Mouse (Mus musculus): ENCODE results near the gene 4930430F08Rik. TPM values are rescaled to one million over a fixed set of nuclear protein-coding genes. Genes with fewer than 3 reads are reported as not detected.

The 4930430F08Rik gene
- 10.4 and 11.8 TPM in 2 replicates for polyA plus RNA-seq (2016; fragmentation: Nextera tagmentation; extraction: Ambion mirVana)

GRCm38 (mm10) chr10:100590323-100590722 is at the start of gene 4930430F08Rik, which contains the start of gene 1700017N19Rik:
Gene 4930430F08Rik (minus strand): TSS chr10:100590423.
Gene 1700017N19Rik (plus strand): TSS chr10:100590484.
- 91% methylated on average over 1 of the region's 1 CpGs for WGBS
- H3K4me1 ChIP-seq, result peaks cover 13% of the 10 kb centered on the region
- DNase-seq (ENCODE audit: extremely low spot score, low spot score), result no peak
- no peaks in the 10 kb centered on the region for H3K9me3 ChIP-seq
- no peaks in the 10 kb centered on the region for H3K27me3 ChIP-seq (ENCODE audit: poor library complexity, severe bottlenecking)
- H3K4me3 ChIP-seq, result peak within 1 kb of the TSS; percentile 78
- peak within 1 kb of the TSS; percentile 87 for H3K27ac ChIP-seq
- H3K36me3 ChIP-seq (replicated peaks), result peaks cover under 1% of the 10 kb centered on the region; the same call in 1 of the 2 replicates

GRCm38 (mm10) chr10:100629762-100630438 is 39.7 kb upstream of the 4930430F08Rik start:
- no peaks in the 10 kb centered on the region for H3K9me3 ChIP-seq
- H3K4me1 ChIP-seq, result 0 out of 2 replicates have a peak, but pooled peaks cover 3% of the 10 kb centered on the region
- no peak overlapping the region for H3K4me3 ChIP-seq
- 28% methylated on average over 20 of the region's 20 CpGs for WGBS
- no peaks in the 10 kb centered on the region for H3K27me3 ChIP-seq (ENCODE audit: poor library complexity, severe bottlenecking)
- H3K36me3 ChIP-seq (replicated peaks), result no peaks in the 10 kb centered on the region
- peak; percentile 40 for DNase-seq (ENCODE audit: extremely low spot score, low spot score)
- no peak overlapping the region for H3K27ac ChIP-seq

GRCm38 (mm10) chr10:100622494-100622893 is 32.3 kb upstream of the 4930430F08Rik start:
- Histone ChIP-seq H3K9me3 (no peaks in the 10 kb centered on the region), H3K27ac (no peak overlapping the region)
- 85% methylated on average over 3 of the region's 3 CpGs for WGBS

GRCm38 (mm10) chr10:100620040-100620439 is 29.8 kb upstream of the 4930430F08Rik start:
- no peaks in the 10 kb centered on the region for H3K36me3 ChIP-seq (replicated peaks)
- H3K27ac ChIP-seq, result no peak overlapping the region
- WGBS, result 94% methylated on average over 12 of the region's 12 CpGs
- DNase-seq (ENCODE audit: extremely low spot score, low spot score), result no peak
- H3K27me3 ChIP-seq (ENCODE audit: poor library complexity, severe bottlenecking), result no peaks in the 10 kb centered on the region
- no peak overlapping the region for H3K4me3 ChIP-seq
- no peaks in the 10 kb centered on the region for H3K4me1 ChIP-seq
- no peaks in the 10 kb centered on the region for H3K9me3 ChIP-seq

More at GRCm38 (mm10) chr10:100622494-100622893, 32.3 kb upstream of the 4930430F08Rik start:
- Histone ChIP-seq H3K4me3 (no peak overlapping the region), H3K27me3 (ENCODE audit: poor library complexity, severe bottlenecking) (no peaks in the 10 kb centered on the region), H3K4me1 (no peaks in the 10 kb centered on the region), H3K36me3 (replicated peaks) (no peaks in the 10 kb centered on the region)
- no peak for DNase-seq (ENCODE audit: extremely low spot score, low spot score)

GRCm38 (mm10) chr10:100619474-100619873 is 29.3 kb upstream of the 4930430F08Rik start:
- Histone ChIP-seq H3K4me3 (no peak overlapping the region), H3K36me3 (replicated peaks) (no peaks in the 10 kb centered on the region), H3K4me1 (no peaks in the 10 kb centered on the region), H3K9me3 (no peaks in the 10 kb centered on the region), H3K27ac (no peak overlapping the region), H3K27me3 (ENCODE audit: poor library complexity, severe bottlenecking) (no peaks in the 10 kb centered on the region)
- DNase-seq (ENCODE audit: extremely low spot score, low spot score), result no peak
- WGBS, result 95% methylated on average over 7 of the region's 7 CpGs

GRCm38 (mm10) chr10:100617233-100617903 is 27.1 kb upstream of the 4930430F08Rik start:
- H3K4me1 ChIP-seq, result no peaks in the 10 kb centered on the region
- no peaks in the 10 kb centered on the region for H3K27me3 ChIP-seq (ENCODE audit: poor library complexity, severe bottlenecking)
- H3K4me3 ChIP-seq, result no peak overlapping the region
- 81% methylated on average over 6 of the region's 6 CpGs for WGBS
- no peak for DNase-seq (ENCODE audit: extremely low spot score, low spot score)
- H3K36me3 ChIP-seq (replicated peaks), result no peaks in the 10 kb centered on the region
- no peaks in the 10 kb centered on the region for H3K9me3 ChIP-seq
- no peak overlapping the region for H3K27ac ChIP-seq

GRCm38 (mm10) chr10:100604254-100604653 is 14.0 kb upstream of the 4930430F08Rik start:
- H3K4me3 ChIP-seq, result no peak overlapping the region
- H3K4me1 ChIP-seq, result no peaks in the 10 kb centered on the region
- H3K36me3 ChIP-seq (replicated peaks), result no peaks in the 10 kb centered on the region
- DNase-seq (ENCODE audit: extremely low spot score, low spot score), result no peak
- 76% methylated on average over 2 of the region's 2 CpGs for WGBS
- no peaks in the 10 kb centered on the region for H3K9me3 ChIP-seq
- no peak overlapping the region for H3K27ac ChIP-seq
- no peaks in the 10 kb centered on the region for H3K27me3 ChIP-seq (ENCODE audit: poor library complexity, severe bottlenecking)

GRCm38 (mm10) chr10:100603511-100603910 is 13.3 kb upstream of the 4930430F08Rik start:
- Histone ChIP-seq H3K27ac (no peak overlapping the region), H3K4me1 (no peaks in the 10 kb centered on the region), H3K9me3 (no peaks in the 10 kb centered on the region), H3K4me3 (no peak overlapping the region), H3K36me3 (replicated peaks) (no peaks in the 10 kb centered on the region), H3K27me3 (ENCODE audit: poor library complexity, severe bottlenecking) (no peaks in the 10 kb centered on the region)
- no peak for DNase-seq (ENCODE audit: extremely low spot score, low spot score)
- 92% methylated on average over 9 of the region's 9 CpGs for WGBS

GRCm38 (mm10) chr10:100598339-100598738 is 8.1 kb upstream of the 4930430F08Rik start:
- Histone ChIP-seq H3K9me3 (no peaks in the 10 kb centered on the region), H3K36me3 (replicated peaks) (no peaks in the 10 kb centered on the region), H3K4me1 (no peaks in the 10 kb centered on the region), H3K4me3 (no peak overlapping the region), H3K27me3 (ENCODE audit: poor library complexity, severe bottlenecking) (no peaks in the 10 kb centered on the region), H3K27ac (no peak overlapping the region)
- no peak for DNase-seq (ENCODE audit: extremely low spot score, low spot score)
- 88% methylated on average over 3 of the region's 3 CpGs for WGBS

GRCm38 (mm10) chr10:100588932-100589388 is 1.3 kb downstream of the 4930430F08Rik start:
- DNase-seq (ENCODE audit: extremely low spot score, low spot score), result peak; percentile 86
- no peaks in the 10 kb centered on the region for H3K27me3 ChIP-seq (ENCODE audit: poor library complexity, severe bottlenecking)
- H3K36me3 ChIP-seq (replicated peaks), result peaks cover 12% of the 10 kb centered on the region
- H3K4me3 ChIP-seq, result peak overlapping the region; percentile 78
- peaks cover 13% of the 10 kb centered on the region for H3K4me1 ChIP-seq
- peak overlapping the region; percentile 87 for H3K27ac ChIP-seq
- no peaks in the 10 kb centered on the region for H3K9me3 ChIP-seq
- WGBS, result 0% methylated on average over 31 of the region's 31 CpGs

- 52% methylated on average over 7 of the region's 7 CpGs for WGBS
- peak overlapping the region; percentile 87 for H3K27ac ChIP-seq
- peaks cover 13% of the 10 kb centered on the region for H3K4me1 ChIP-seq
- DNase-seq (ENCODE audit: extremely low spot score, low spot score), result no peak
- peaks cover 15% of the 10 kb centered on the region for H3K36me3 ChIP-seq (replicated peaks)
- peak overlapping the region; percentile 78 for H3K4me3 ChIP-seq
- H3K27me3 ChIP-seq (ENCODE audit: poor library complexity, severe bottlenecking), result no peaks in the 10 kb centered on the region
- H3K9me3 ChIP-seq, result no peaks in the 10 kb centered on the region
Observed at GRCm38 (mm10) chr10:100588524-100588923, 1.7 kb downstream of the 4930430F08Rik start.

- H3K27me3 ChIP-seq (ENCODE audit: poor library complexity, severe bottlenecking), result no peaks in the 10 kb centered on the region
Observed at GRCm38 (mm10) chr10:100584178-100584577, 6.0 kb downstream of the 4930430F08Rik start.

GRCm38 (mm10) chr10:100575294-100575693 is 14.9 kb downstream of the 4930430F08Rik start:
- H3K36me3 ChIP-seq (replicated peaks), result peaks cover 56% of the 10 kb centered on the region
- no peak overlapping the region for H3K4me3 ChIP-seq
- no peaks in the 10 kb centered on the region for H3K9me3 ChIP-seq
- WGBS, result 93% methylated on average over 7 of the region's 7 CpGs
- no peaks in the 10 kb centered on the region for H3K27me3 ChIP-seq (ENCODE audit: poor library complexity, severe bottlenecking)
- no peak for DNase-seq (ENCODE audit: extremely low spot score, low spot score)
- H3K27ac ChIP-seq, result no peak overlapping the region
- no peaks in the 10 kb centered on the region for H3K4me1 ChIP-seq

More at GRCm38 (mm10) chr10:100584178-100584577, 6.0 kb downstream of the 4930430F08Rik start:
- WGBS, result 91% methylated on average over 3 of the region's 3 CpGs
- DNase-seq (ENCODE audit: extremely low spot score, low spot score), result no peak
- Histone ChIP-seq H3K9me3 (no peaks in the 10 kb centered on the region), H3K27ac (no peak overlapping the region), H3K4me3 (no peak overlapping the region), H3K4me1 (peaks cover 13% of the 10 kb centered on the region), H3K36me3 (replicated peaks) (peaks cover 15% of the 10 kb centered on the region)
